Mouse (Mus musculus) liver, adult (tissue): ENCODE results near the gene Hist1h2ae.
"Not testable (repeated sequence)": the region's sequence is repeated elsewhere in the genome, so short reads cannot be mapped to it uniquely, and the experiment has no call there.

Experiments used
- GATA4 ChIP-seq: IDR thresholded peaks from 2 replicates; pipeline ENCODE4 v1.6.1; 2014; ENCODE audit warnings: mild to moderate bottlenecking, low read length; ENCODE audit not compliant: insufficient replicate concordance

The Hist1h2ae gene

DNA sequence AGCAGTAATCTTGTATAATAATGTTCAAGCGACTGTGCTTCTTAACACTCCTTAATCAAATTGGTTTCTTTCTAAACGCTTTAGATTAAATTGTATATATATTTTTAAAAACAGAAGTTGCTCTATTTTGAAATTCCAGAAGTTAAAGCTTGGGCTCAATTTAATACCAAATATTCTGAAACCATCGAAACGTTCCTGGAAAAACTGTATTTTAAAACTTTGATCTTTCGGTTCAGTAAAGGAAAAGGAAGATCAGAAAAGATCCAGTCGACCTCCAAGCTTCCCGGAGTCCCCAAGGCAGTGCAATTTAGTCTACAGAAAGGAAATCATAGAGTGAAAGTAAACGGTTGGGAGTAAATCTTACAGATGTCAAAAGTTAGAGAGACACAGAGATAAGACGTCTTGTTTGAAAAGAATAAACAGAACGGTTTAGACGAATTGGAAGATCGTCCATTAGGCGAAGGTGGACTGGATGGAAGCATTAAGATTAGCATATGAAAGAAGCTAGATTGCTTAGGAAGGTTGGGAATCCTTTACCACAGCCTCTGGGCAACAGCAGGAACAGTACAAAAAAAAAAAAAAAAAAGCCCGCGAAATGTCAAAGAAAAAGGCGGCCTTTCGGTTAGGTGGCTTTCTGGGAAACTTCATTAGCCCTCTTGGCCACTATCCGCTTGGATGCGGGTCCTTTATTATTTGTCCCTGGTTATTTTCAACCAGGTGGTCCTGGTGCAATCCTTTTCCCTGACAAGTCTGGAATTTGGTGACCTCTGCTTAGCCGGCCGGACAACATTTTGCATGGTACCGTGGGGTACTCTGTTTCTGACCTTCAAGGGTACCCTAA, 15.3 kb upstream of the Hist1h2ae start:
- TF ChIP-seq GATA4 = no peak

DNA sequence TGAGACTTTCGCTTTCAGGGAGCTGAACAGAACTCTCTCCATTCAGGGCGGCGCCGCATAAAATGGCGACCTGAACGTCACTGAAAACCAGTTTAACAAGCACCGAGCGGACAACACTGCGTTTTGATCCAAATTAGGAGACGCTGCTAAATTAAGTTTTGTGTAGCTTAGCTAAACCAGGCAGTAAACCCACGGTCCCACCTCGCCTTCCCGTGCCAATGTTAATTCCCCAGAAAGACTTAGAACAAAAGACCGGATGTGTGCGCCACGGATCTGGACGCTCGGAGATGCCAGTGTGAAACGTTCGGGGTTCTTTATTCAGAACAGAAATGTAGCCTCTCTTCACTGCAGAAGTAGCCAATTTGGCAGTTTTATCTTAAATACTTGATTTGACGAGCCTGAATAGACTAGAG, 14.0 kb upstream of the Hist1h2ae start:
- TF ChIP-seq GATA4 = no peak

DNA sequence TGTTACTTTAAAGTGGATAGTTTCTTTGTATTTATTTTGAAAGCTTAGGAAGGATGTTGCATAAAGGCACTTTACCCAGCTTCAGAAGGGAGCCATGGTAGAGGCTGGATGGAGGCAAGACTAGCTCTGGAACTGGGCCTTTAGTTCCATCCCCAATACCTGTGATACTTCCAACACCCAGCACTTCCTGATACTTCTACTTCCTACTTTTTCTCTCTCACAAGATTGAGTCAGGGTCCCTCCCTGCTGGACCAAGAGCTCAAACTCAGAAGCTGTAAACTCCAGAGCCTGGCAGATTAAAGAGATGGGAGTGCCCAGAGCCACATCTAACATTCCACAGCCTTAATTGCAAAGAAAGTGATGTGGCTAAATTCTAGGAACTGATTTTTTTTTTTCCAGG, 13.3 kb upstream of the Hist1h2ae start:
- TF ChIP-seq GATA4 = no peak

DNA sequence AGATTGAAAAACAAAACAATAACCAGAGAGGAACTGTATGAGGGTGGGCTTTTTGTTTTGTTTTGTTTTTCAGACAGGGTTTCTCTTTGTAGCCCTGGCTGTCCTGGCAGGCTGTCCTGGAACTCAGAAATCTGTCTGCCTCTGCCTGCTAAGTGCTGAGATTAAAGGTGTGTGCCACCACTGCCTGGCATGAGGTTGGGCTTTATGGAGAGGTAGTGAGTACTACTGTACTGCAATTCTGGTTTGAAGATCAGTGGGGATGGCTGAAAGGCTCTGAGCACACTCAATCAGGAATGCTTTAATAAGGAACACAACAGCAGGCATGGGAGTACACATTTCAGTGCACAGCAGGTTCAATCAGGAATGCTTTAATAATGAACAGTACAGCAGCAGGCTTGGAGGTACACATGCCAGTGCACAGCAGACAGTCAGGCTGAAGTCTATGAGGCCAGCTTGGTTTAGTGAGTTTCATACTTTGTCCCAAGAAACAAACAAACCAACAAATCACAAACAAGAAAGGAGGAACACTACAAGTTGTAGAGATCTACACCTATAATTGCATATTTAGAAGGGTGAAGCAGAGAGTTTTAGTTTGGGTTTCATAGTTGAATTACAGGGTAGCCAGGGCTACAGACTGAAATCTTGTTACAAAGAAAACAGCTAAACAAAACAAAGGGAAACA, 12.5 kb upstream of the Hist1h2ae start:
- TF ChIP-seq GATA4 = no peak

DNA sequence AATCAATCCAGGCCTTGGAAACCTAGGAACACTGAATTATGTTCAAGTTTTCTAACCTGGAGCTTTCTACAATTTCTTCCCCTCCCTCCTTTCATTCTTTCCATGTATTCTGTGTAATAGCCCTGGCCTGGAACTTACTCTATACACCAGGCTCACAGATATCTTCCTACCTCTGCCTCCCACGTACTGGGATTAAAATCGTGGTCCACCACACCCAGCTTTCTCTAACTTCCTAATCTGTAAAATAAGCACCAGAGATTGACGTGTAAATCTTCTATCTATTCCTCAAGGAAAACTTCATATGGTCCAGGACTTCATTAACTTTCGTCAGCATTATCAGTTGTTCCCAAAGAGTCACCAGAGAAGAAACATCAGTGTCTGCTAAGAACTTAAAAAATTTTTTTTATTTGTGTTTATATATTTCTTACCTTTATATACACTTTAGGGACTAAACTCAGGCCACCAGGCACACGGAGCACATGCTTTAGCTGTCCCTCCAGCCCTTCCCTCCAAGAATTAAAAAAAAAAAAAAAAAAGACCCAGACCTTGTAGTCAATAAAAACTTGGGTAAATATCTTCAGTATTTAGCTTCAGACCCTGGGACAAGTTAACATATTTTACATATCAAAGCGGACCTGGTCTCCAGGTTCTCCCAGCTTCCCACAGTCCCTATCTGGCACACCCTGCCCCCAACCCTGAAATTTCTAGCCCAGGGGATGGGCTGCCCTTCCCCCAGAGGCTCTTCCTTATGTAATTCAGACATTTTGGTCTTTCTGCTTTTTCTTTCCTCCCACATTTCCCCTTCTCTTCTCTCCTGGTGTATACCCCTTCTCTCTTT, 11.4 kb upstream of the Hist1h2ae start:
- no peak for TF ChIP-seq GATA4

DNA sequence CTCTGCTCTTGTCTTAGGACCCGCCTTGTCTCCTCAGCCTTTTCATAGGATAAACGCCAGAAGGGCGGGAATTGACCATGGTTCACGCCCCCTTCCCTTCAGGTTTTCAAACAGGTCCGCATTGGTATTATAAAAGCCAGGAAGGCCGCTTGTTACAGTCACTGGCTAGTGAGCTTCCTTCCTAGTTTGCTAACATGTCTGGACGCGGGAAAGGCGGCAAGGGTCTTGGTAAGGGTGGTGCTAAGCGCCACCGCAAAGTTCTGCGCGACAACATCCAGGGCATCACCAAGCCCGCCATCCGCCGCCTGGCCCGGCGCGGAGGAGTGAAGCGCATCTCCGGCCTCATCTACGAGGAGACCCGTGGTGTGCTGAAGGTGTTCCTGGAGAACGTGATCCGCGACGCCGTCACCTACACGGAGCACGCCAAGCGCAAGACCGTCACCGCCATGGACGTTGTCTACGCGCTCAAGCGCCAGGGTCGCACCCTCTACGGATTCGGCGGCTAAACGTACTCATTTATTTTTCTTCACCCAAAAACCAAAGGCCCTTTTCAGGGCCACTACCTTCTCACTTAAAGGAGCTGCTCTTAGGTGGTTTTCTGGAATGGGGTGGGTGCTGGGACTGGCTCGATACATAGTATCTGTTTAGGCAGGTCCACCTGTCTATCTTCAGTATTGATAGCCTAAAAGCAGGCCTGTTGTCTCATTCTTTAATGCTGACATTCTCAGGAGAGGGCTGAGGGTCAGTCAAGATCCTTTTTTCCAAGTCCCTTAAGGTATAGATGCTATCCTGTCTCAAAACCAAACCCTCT, 10.6 kb upstream of the Hist1h2ae start, which contains the start of gene Hist1h4d:
TSS of gene Hist1h4d (plus strand) at position 191 of the 811 bp plus-strand sequence.
- TF ChIP-seq GATA4 = no peak

DNA sequence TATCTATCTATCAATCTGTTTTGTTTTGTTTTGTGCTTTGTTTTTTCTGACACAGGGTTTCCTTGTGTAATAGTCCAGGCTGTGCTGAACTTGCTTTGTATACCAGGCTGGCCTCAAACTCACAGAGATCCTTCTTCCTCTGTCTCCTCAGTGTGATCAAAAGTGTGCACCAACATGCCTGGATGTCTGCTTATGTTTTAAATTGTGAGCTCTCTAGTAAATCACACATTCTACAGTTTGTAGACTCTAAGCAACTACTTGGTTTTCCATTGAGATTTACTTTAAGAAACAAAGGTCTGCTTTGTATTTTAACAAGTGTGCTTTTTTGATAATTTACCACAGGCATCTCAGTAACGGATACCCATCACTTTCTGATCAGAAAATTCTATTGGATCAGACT, 6.8 kb upstream of the Hist1h2ae start:
- no peak for TF ChIP-seq GATA4

DNA sequence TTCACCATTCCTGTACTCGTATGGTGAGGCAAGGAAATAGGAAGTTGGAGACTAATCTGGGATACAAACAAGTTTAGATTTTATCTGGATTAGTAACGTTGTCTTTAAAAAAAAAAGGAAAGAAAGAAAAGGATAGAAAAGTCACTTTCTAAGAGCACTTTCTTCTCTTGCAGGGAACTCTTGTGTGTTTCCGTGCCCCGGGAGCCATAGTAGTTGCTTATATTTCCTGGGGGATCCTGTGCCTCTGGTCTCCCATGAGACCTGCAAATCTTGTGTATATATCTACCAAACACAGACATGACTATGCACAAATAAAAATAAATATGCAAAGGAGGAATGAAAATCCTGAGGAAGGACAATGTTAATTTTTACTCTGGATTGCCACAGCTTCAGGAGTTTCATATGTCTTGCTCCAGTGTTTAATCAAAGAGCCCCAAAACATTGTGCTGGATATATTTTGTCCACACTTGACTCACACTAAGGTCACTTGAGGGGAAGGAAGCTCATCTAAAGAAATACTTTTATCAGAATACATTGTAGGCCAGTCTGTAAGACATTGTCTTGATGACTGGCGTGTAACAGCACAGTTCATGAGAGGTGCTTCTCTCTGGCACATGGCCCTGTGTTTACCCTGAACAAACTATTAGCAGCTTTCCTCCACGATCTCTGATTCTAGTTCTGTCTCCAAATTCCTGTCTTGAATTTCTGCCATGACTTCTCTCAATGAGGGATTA, 6.1 kb upstream of the Hist1h2ae start:
- TF ChIP-seq GATA4 = no peak

DNA sequence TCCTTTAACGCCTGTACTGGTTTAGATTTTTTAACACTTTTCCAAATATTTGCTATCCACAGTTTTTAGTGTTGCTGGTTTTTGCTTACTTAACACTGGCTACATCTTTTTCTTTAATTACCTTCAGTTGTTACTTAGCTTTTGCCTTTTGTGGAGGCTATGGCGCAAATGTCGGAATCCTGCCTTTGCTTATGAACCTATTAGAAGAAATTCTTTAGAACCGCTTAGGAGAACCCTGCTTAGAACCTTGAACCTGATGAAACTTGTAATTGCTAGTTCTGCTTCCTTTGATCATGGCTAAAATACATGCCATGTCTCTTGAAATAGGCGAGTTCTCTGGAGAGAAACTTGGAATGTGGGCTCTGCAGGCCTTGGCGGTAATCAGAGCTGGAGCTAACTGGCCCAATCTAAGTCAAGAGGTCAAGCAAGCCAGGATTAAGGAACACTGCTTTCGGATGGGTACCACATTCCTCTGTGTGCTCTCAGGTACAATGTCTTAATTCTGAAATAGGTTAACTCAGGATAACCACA, 5.4 kb upstream of the Hist1h2ae start:
- no peak for TF ChIP-seq GATA4

DNA sequence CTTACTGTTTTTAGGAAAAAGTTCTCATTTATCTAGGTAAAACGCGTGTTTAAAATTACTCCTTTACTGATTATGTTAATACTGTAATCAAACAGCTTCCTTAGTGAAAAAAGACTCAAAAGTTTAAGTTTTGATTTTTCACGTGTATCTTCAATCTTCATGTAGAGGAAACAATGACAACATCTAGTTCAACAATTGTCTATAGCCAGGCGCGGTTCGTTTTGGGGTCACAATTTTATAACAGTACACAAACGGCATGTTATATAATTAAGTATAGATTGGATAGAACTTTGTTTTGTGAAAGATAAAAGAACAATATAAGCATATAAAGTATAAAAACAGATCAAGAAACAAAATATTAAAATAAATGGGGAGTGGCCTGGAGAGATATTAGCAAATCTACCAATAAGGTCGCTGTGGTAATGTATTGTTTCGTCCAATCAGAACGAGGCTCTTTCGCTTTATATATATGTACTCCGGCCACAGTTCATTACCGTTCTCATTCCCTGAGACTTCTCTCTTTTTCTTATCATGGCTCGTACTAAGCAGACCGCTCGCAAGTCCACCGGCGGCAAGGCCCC, 4.3 kb upstream of the Hist1h2ae start, which contains the start of gene Hist1h3d:
TSS of gene Hist1h3d (plus strand) at position 493 of the 581 bp plus-strand sequence.
- TF ChIP-seq GATA4 = no peak

DNA sequence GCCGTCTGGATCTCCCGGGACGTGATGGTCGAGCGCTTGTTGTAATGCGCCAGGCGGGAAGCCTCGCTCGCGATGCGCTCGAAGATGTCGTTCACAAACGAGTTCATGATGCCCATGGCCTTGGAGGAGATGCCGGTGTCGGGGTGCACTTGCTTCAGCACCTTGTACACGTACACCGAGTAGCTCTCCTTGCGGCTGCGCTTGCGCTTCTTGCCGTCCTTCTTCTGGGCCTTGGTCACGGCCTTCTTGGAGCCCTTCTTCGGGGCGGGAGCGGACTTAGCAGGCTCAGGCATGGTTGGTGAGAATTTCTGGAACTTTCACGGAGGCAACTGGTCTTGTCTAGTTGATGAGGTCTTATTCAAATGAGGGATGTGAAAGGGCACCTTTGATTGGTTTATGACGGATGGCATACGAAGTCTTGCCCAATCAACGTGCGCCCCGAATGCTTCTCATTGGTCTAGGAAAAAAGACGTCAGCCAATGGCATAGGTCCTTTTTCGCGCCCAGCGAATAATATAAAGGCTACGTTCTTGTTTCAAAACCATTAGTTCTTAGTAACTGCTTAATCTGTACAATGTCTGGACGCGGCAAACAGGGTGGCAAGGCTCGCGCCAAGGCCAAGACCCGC, 3.0 kb upstream of the Hist1h2ae start, which contains the start of the genes Hist1h2bf and Hist1h2ad:
TSS of gene Hist1h2bf (minus strand) at position 299 of the 627 bp plus-strand sequence.
TSS of gene Hist1h2ad (plus strand) at position 484 of the 627 bp plus-strand sequence.
- not testable (repeated sequence) for TF ChIP-seq GATA4

DNA sequence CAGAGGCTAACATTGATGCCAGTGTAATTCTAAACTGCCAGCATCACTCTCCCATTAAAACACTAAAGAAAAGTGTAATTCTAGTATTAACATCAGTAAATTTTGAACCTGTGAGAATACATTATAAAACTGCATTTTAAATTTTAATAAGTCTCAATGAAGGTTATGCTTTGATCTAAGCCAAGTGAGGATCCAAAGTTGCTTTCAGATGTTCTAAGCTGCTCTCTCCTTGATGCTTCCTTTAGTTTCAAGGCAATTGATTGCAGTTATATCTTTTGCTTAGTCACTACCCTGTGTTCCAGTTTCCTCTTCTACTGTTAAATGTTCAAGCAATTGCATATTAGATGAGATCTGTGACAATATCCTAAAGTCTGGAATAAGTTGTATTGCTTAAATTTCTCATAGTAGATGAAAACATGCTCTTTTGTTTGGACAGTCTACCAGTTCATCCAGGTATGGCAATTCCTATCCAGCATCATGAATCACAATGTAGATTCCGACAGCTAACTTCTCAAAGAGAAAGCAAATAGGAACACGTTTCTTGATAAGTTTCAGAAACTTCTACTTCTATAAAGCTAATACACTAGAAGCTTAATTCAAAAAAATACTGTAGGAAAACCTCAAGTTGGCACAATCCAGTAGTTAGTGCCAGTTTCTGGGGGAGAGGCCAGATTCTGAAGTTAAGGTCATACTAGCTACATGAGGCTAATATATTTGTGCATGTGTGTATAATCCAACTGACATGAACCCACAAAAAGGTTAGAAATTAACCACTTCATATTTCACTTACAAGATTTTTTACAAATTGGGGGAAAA, 1.4 kb upstream of the Hist1h2ae start:
- no peak for TF ChIP-seq GATA4
